Mouse (Mus musculus) neural tube, embryonic 13.5 days (tissue): ENCODE data around the gene Tesk2. TPM values are rescaled to one million over a fixed set of nuclear protein-coding genes. Genes with fewer than 3 reads are reported as not detected.

Experiments used
- ATAC-seq: fragments of 200-750 bp; cut with Nextera tagmentation; 2 replicates; pipeline ENCODE4 v1.8.0; 2017; ENCODE audit warnings: low read depth, mild to moderate bottlenecking, moderate TSS enrichment, moderate library complexity
- H3K27ac ChIP-seq: fragments of 300-500 bp; sonication (generic); replicated peaks from 2 replicates; pipeline ENCODE4 v1.5.1; 2015; ENCODE audit warnings: moderate library complexity, mild to moderate bottlenecking, inconsistent platforms
- H3K27me3 ChIP-seq: fragments of 300-500 bp; sonication (generic); 2 replicates; pipeline ENCODE4 v1.6.1; 2015; ENCODE audit warnings: mild to moderate bottlenecking, inconsistent platforms
- H3K36me3 ChIP-seq: fragments of 300-500 bp; sonication (generic); 2 replicates; pipeline ENCODE4 v1.6.1; 2015; ENCODE audit warnings: mild to moderate bottlenecking, inconsistent platforms
- H3K4me1 ChIP-seq: fragments of 300-500 bp; sonication (generic); replicated peaks from 2 replicates; pipeline ENCODE4 v1.6.1; 2015; ENCODE audit warnings: inconsistent platforms
- H3K4me2 ChIP-seq: fragments of 300-500 bp; sonication (generic); 2 replicates; pipeline ENCODE4 v1.6.1; 2015; ENCODE audit warnings: inconsistent platforms, mild to moderate bottlenecking, moderate library complexity
- H3K4me3 ChIP-seq: fragments of 300-500 bp; sonication (generic); 2 replicates; pipeline ENCODE4 v1.5.1; 2015; ENCODE audit warnings: mild to moderate bottlenecking, inconsistent platforms
- H3K9ac ChIP-seq: fragments of 300-500 bp; sonication (generic); 2 replicates; pipeline ENCODE4 v1.6.1; 2015; ENCODE audit warnings: moderate library complexity, mild to moderate bottlenecking, inconsistent platforms
- H3K9me3 ChIP-seq: fragments of 300-500 bp; sonication (generic); 2 replicates; pipeline ENCODE4 v1.6.1; 2016; ENCODE audit warnings: inconsistent platforms
- WGBS: fragments of 180-500 bp; shearing (Covaris S2); methylation state at CpG from one replicate; pipeline ENCODE4 v1.1.7; 2015; 5-methylcytosine and 5-hydroxymethylcytosine counted together
- polyA plus RNA-seq: library from polyadenylated mRNA; unstranded; fragments of >200 nt; fragmentation: Nextera tagmentation; extraction: Ambion mirVana; gene quantifications from 2 replicates; pipeline ENCODE4 v1.2.1, GENCODE M21; 2015

The Tesk2 gene
- polyA plus RNA-seq, 1 experiment from 2014 or later = 3.0 TPM

GRCm38 (mm10) chr4:116807197-116808129, 86.7 kb downstream of the Tesk2 start, which contains the start of the genes Toe1 and Mutyh:
Toe1 (minus strand) TSS chr4:116807640.
Mutyh (plus strand) TSS chr4:116807723.
- Histone ChIP-seq H3K4me2 (peak within 1 kb of the TSS; percentile 77), H3K27ac (peak within 1 kb of the TSS; percentile 95), H3K4me1 (peaks cover 14% of the 10 kb centered on the region), H3K9me3 (no peaks in the 10 kb centered on the region), H3K27me3 (no peaks in the 10 kb centered on the region), H3K36me3 (peaks cover 31% of the 10 kb centered on the region), H3K9ac (peak within 1 kb of the TSS; percentile 84), H3K4me3 (peak within 1 kb of the TSS; percentile 79)
- WGBS = 0% methylated on average over 58 of the region's 58 CpGs
- peak; percentile 99 for ATAC-seq

- Histone ChIP-seq H3K36me3 (no peaks in the 10 kb centered on the region), H3K4me3 (no peak overlapping the region), H3K4me1 (peaks cover 13% of the 10 kb centered on the region), H3K9ac (no peak overlapping the region), H3K9me3 (no peaks in the 10 kb centered on the region), H3K4me2 (no peak overlapping the region), H3K27ac (no peak overlapping the region), H3K27me3 (no peaks in the 10 kb centered on the region)
- no peak for ATAC-seq
- 81% methylated on average over 3 of the region's 3 CpGs for WGBS
These were observed 90.3 kb downstream of the Tesk2 start for GRCm38 (mm10) chr4:116811012-116811411.

GRCm38 (mm10) chr4:116815276-116815675, 94.5 kb downstream of the Tesk2 start:
- no peak overlapping the region for H3K27ac ChIP-seq
- no peaks in the 10 kb centered on the region; the same call in 1 of the 2 replicates for H3K36me3 ChIP-seq
- 80% methylated on average over 5 of the region's 5 CpGs for WGBS
- H3K27me3 ChIP-seq = peaks cover 10% of the 10 kb centered on the region
- H3K4me1 ChIP-seq = no peaks in the 10 kb centered on the region
- H3K4me3 ChIP-seq = no peak overlapping the region
- no peak for ATAC-seq
- no peaks in the 10 kb centered on the region for H3K9me3 ChIP-seq
- H3K4me2 ChIP-seq = no peak overlapping the region
- H3K9ac ChIP-seq = no peak overlapping the region

- H3K4me1 ChIP-seq = peaks cover 13% of the 10 kb centered on the region
- H3K9me3 ChIP-seq = no peaks in the 10 kb centered on the region
- H3K4me3 ChIP-seq = no peak overlapping the region
- H3K9ac ChIP-seq = no peak overlapping the region
- no peak for ATAC-seq
- H3K27ac ChIP-seq = no peak overlapping the region
- no peaks in the 10 kb centered on the region; the same call in 1 of the 2 replicates for H3K36me3 ChIP-seq
- H3K4me2 ChIP-seq = no peak overlapping the region
- H3K27me3 ChIP-seq = peaks cover 26% of the 10 kb centered on the region
- 93% methylated on average over 6 of the region's 6 CpGs for WGBS
These were observed 96.7 kb downstream of the Tesk2 start for GRCm38 (mm10) chr4:116817486-116817885.

- H3K4me1 ChIP-seq = peaks cover 23% of the 10 kb centered on the region
- H3K9me3 ChIP-seq = no peaks in the 10 kb centered on the region
- peak overlapping the region; percentile 90 for H3K4me2 ChIP-seq
- H3K36me3 ChIP-seq = no peaks in the 10 kb centered on the region; the same call in 1 of the 2 replicates
- peak overlapping the region; percentile 43 for H3K4me3 ChIP-seq
- H3K27ac ChIP-seq = no peak overlapping the region
- peak overlapping the region; percentile 67 for H3K9ac ChIP-seq
- WGBS = 21% methylated on average over 32 of the region's 32 CpGs
- ATAC-seq = 0 out of 2 replicates have a peak, but pooled peaks have one; percentile 12
- peaks cover 26% of the 10 kb centered on the region for H3K27me3 ChIP-seq
These were observed 99.5 kb downstream of the Tesk2 start for GRCm38 (mm10) chr4:116819968-116820901.

GRCm38 (mm10) chr4:116820902-116821693, 100.3 kb downstream of the Tesk2 start:
- Histone ChIP-seq H3K4me1 (peaks cover 29% of the 10 kb centered on the region), H3K36me3 (no peaks in the 10 kb centered on the region; the same call in 1 of the 2 replicates), H3K27me3 (peaks cover 26% of the 10 kb centered on the region), H3K4me3 (peak overlapping the region; percentile 43), H3K9me3 (no peaks in the 10 kb centered on the region), H3K9ac (peak overlapping the region; percentile 67), H3K27ac (no peak overlapping the region), H3K4me2 (peak overlapping the region; percentile 90)
- WGBS = under 1% methylated on average over 51 of the region's 51 CpGs
- peak; percentile 65 for ATAC-seq

GRCm38 (mm10) chr4:116821694-116822016, 100.9 kb downstream of the Tesk2 start, which contains the start of gene Hpdl:
Hpdl (minus strand) TSS chr4:116821707.
- Histone ChIP-seq H3K4me2 (peak within 1 kb of the TSS; percentile 90), H3K9me3 (no peaks in the 10 kb centered on the region), H3K9ac (peak within 1 kb of the TSS; percentile 67), H3K4me3 (peak within 1 kb of the TSS; percentile 43), H3K4me1 (peaks cover 29% of the 10 kb centered on the region), H3K27ac (no peak within 1 kb of the TSS), H3K27me3 (peaks cover 26% of the 10 kb centered on the region), H3K36me3 (no peaks in the 10 kb centered on the region; the same call in 1 of the 2 replicates)
- no peak for ATAC-seq
- WGBS = 11% methylated on average over 9 of the region's 9 CpGs

GRCm38 (mm10) chr4:116824541-116825004, 103.8 kb downstream of the Tesk2 start:
- Histone ChIP-seq H3K4me3 (peak overlapping the region; percentile 51), H3K36me3 (no peaks in the 10 kb centered on the region), H3K4me1 (peaks cover 38% of the 10 kb centered on the region), H3K9ac (peak overlapping the region; percentile 73), H3K4me2 (peak overlapping the region; percentile 64), H3K27me3 (peaks cover 23% of the 10 kb centered on the region), H3K27ac (peak overlapping the region; percentile 80), H3K9me3 (no peaks in the 10 kb centered on the region)
- ATAC-seq = peak; percentile 60
- 2% methylated on average over 29 of the region's 29 CpGs for WGBS

GRCm38 (mm10) chr4:116827819-116828218, 107.1 kb downstream of the Tesk2 start:
- Histone ChIP-seq H3K4me2 (no peak overlapping the region), H3K9me3 (no peaks in the 10 kb centered on the region), H3K36me3 (no peaks in the 10 kb centered on the region), H3K4me3 (no peak overlapping the region), H3K9ac (0 out of 2 replicates have a peak overlapping the region, but pooled peaks have one; percentile 2), H3K27me3 (no peaks in the 10 kb centered on the region), H3K27ac (no peak overlapping the region), H3K4me1 (peaks cover 38% of the 10 kb centered on the region)
- WGBS = 2% methylated on average over 4 of the region's 4 CpGs
- no peak for ATAC-seq

GRCm38 (mm10) chr4:116829364-116830069, 108.8 kb downstream of the Tesk2 start:
- Histone ChIP-seq H3K9me3 (no peaks in the 10 kb centered on the region), H3K27me3 (no peaks in the 10 kb centered on the region), H3K4me3 (no peak overlapping the region), H3K4me1 (peaks cover 32% of the 10 kb centered on the region), H3K9ac (peak overlapping the region; percentile 23), H3K4me2 (no peak overlapping the region), H3K36me3 (no peaks in the 10 kb centered on the region), H3K27ac (peak overlapping the region; percentile 86)
- ATAC-seq = peak; percentile 24; the same call in 1 of the 2 replicates
- WGBS = 18% methylated on average over 6 of the region's 6 CpGs
